Comparison of ENCODE assay signal across 9 mouse cellular contexts in the genomic region with DNA sequence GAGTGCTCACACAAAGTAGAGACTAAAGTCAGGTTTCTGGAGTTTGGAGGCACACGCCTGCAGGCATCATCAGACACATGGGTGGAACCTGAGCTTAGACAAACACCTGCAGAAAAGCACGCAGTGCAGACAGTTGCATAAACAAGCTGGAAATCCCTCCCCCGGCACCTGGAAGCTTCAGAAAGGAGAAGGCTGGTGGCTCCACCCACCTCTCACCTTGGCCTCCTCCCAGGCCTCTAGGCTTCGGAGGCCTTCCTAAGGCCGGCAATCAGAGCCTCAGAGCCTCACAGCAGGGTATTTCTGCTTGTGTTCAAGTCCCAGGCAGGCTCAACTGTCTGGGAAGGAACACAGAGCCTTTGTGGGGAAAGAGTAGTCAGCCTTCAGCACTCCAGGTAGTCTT.
DNase-seq lines count a peak whose midpoint lies in the region; ATAC-seq and TF ChIP-seq lines count a peak whose summit lies in the region.
"Had no signal": no experiment of that assay in that cellular context is flagged by ENCODE, and none has a peak within 500 bp of the region (broad histone marks: within the 10 kb centered on the region; RNA-seq: fewer than 3 reads in every experiment).

No protein-coding gene starts in this region.

- peaks cover 74% of the 10 kb centered on the region for H3K4me1 ChIP-seq in heart, embryonic 12.5 days (replicated peaks)
- peaks cover 79% of the 10 kb centered on the region for H3K4me1 ChIP-seq in kidney, embryonic 14.5 days (ENCODE audit: control insufficient read depth, insufficient read depth, low read length)
- H3K4me1 ChIP-seq in lung, adult 2 months (ENCODE audit: control insufficient read depth, insufficient read depth, low read length): peaks cover 25% of the 10 kb centered on the region

- peak; percentile 92 for DNase-seq in heart, adult 11 months
- DNase-seq in WW6 (ENCODE audit: low read depth, low spot score): peak; percentile 57
- peak; percentile 49 for DNase-seq in lung, adult 2 months
- DNase-seq in cerebellum, postnatal 36 days: no peak
- DNase-seq in right cerebral cortex, adult 2 months (ENCODE audit: low spot score in 2 of 2): no peak
- no peak for DNase-seq in left cerebral cortex, adult 8-10 months (ENCODE audit: low spot score in 2 of 2)
- DNase-seq: cerebellum, postnatal 14 days had no signal

- H3K4me3 ChIP-seq in heart, embryonic 12.5 days: no peak overlapping the region
- H3K4me3 ChIP-seq in kidney, embryonic 14.5 days (ENCODE audit: low read length): no peak overlapping the region
- H3K4me3 ChIP-seq in lung, adult 2 months (replicated peaks; ENCODE audit: extremely low read depth, low read depth, low read length): no peak overlapping the region

- H3K36me3 ChIP-seq in heart, embryonic 12.5 days: no peaks in the 10 kb centered on the region
- no peaks in the 10 kb centered on the region for H3K36me3 ChIP-seq in kidney, embryonic 14.5 days (ENCODE audit: control insufficient read depth, insufficient read depth, low read length)

- no peak for ATAC-seq in heart, embryonic 12.5 days (ENCODE audit: insufficient number of reproducible peaks, low FRiP score)
- no peak; the same call in 1 of the 2 replicates for ATAC-seq in kidney, embryonic 14.5 days (ENCODE audit: low FRiP score, low TSS enrichment)

- H3K9me3 ChIP-seq in heart, embryonic 12.5 days (replicated peaks): no peaks in the 10 kb centered on the region
- H3K9me3 ChIP-seq in kidney, embryonic 14.5 days (ENCODE audit: control insufficient read depth, low read length): no peaks in the 10 kb centered on the region

- WGBS in heart, embryonic 12.5 days: 64% methylated on average over 5 of the region's 5 CpGs
- 28% methylated on average over 5 of the region's 5 CpGs for WGBS in kidney, embryonic 14.5 days
- WGBS in lung, adult 2 months: 61% methylated on average over 5 of the region's 5 CpGs

- TF ChIP-seq POLR2A in lung, adult 2 months (IDR thresholded peaks at IDR 0.05; ENCODE audit: borderline replicate concordance, extremely low read depth, low read depth, low read length): no peak

- TF ChIP-seq CTCF in lung, adult 2 months (IDR thresholded peaks at IDR 0.05; ENCODE audit: insufficient read depth, low read length): no peak

- H3K4me2 ChIP-seq in heart, embryonic 12.5 days: no peak overlapping the region
- no peak overlapping the region for H3K4me2 ChIP-seq in kidney, embryonic 14.5 days (replicated peaks; ENCODE audit: low read depth, low read length)

- H3K27me3 ChIP-seq in heart, embryonic 12.5 days (replicated peaks): no peaks in the 10 kb centered on the region
- H3K27me3 ChIP-seq in kidney, embryonic 14.5 days (ENCODE audit: control insufficient read depth, insufficient read depth, low read length): no peaks in the 10 kb centered on the region

- no peak overlapping the region for H3K27ac ChIP-seq in heart, embryonic 12.5 days (ENCODE audit: poor library complexity, severe bottlenecking)
- H3K27ac ChIP-seq in kidney, embryonic 14.5 days (ENCODE audit: low read depth, low read length): peak overlapping the region; percentile 96

- no peak overlapping the region for H3K9ac ChIP-seq in heart, embryonic 12.5 days
- H3K9ac ChIP-seq in kidney, embryonic 14.5 days (ENCODE audit: low read depth, low read length): 0 out of 2 replicates have a peak overlapping the region, but pooled peaks have one; percentile 18

Comparison
In these comparisons a context has a peak if more than half of its experiments do, and no peak if none do; other contexts are left out.
1. DNase-seq: peak in heart, adult 11 months (single experiment), WW6 (single experiment) and lung, adult 2 months (single experiment); none in cerebellum, postnatal 36 days (0 of 2), right cerebral cortex, adult 2 months (0 of 2) and left cerebral cortex, adult 8-10 months (0 of 2).